Mouse (Mus musculus): ENCODE results near the gene Cdc37l1. TPM values are rescaled to one million over a fixed set of nuclear protein-coding genes. Genes with fewer than 3 reads are reported as not detected.

Cdc37l1 gene
- total and polyA plus RNA-seq, 3 experiments: 17.2 to 27.7 TPM; not detected in 1

DNA sequence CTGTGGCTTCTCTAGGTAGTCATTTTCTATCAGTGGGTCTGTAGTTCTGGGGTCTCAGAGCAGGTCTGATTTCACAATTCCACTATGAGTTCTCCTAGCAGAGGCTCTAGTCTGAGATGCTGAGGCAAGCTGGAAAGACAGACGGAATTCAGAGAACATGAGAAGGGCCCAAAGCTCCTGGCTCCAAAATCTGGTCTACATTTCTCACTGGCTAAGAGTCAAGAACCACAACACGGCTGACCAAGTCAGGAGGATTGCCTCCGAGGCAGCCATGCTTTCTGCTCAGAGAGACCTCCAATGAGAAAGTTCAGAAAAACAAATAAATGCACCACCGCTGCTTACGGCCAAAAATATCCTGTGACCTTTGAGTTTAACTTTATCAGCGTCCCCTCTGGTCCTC lies 64.4 kb downstream of the Cdc37l1 start:
- no peak for TF ChIP-seq USF2 (IDR thresholded peaks at IDR 0.05; ENCODE audit: borderline replicate concordance in 1 of 2, insufficient read depth in 1 of 2, low read depth in 1 of 2, low read length in 2 of 2)
- Histone ChIP-seq H3K4me1 (ENCODE audit: control insufficient read depth in 1 of 2, insufficient read depth in 2 of 2, low read length in 2 of 2) (peaks cover 0 to 7% of the 10 kb centered on the region in 2 experiments; a peak in 2 of 4 replicates), H3K4me3 (ENCODE audit: control insufficient read depth in 1 of 2, insufficient read depth in 1 of 2, low read depth in 2 of 2, low read length in 2 of 2) (no peak overlapping the region), H3K79me2 (ENCODE audit: control insufficient read depth, insufficient read depth, low read length, poor library complexity) (no peaks in the 10 kb centered on the region), H3K9ac (ENCODE audit: control insufficient read depth, low read depth, low read length, poor library complexity, severe bottlenecking) (no peak overlapping the region), H3K9me3 (replicated peaks; ENCODE audit: insufficient read depth, low read length) (no peaks in the 10 kb centered on the region), H3K27me3 (ENCODE audit: control insufficient read depth in 1 of 2, insufficient read depth in 2 of 2, low read length in 2 of 2) (no peaks in the 10 kb centered on the region), H3K36me3 (ENCODE audit: control insufficient read depth in 1 of 2, insufficient read depth in 2 of 2, low read length in 2 of 2) (peaks cover 0 to 5% of the 10 kb centered on the region in 2 experiments; a peak in 2 of 4 replicates), H3K27ac (ENCODE audit: control insufficient read depth, low read depth, low read length) (no peak overlapping the region)
- DNase-seq (ENCODE audit: low read depth, low spot score): no peak

DNA sequence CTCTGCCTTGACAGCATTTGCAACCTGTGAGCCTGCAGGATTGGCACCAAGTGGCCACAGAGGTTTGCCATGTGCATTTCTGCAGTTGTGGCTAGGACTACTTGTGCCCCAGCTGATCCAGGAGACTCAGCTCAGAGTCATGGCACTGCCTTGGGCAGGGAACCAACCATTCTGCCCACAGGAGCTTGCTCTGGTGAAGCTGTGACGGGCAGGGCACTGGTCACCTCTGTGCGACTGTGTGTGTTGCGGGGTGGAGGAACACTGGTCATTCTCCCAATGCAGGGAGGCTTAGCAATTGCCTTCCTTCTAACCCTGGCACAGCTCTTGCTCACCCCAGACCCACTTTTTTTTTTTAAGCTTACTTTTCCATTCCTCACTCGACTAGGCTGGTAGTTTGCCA lies 65.3 kb downstream of the Cdc37l1 start:
- no peak overlapping the region for H3K4me3 ChIP-seq (ENCODE audit: control insufficient read depth in 1 of 2, insufficient read depth in 1 of 2, low read depth in 2 of 2, low read length in 2 of 2)
- no peaks in the 10 kb centered on the region for H3K79me2 ChIP-seq (ENCODE audit: control insufficient read depth, insufficient read depth, low read length, poor library complexity)
- no peaks in the 10 kb centered on the region for H3K9me3 ChIP-seq (replicated peaks; ENCODE audit: insufficient read depth, low read length)
- no peak overlapping the region for H3K9ac ChIP-seq (ENCODE audit: control insufficient read depth, low read depth, low read length, poor library complexity, severe bottlenecking)
- no peaks in the 10 kb centered on the region for H3K27me3 ChIP-seq (ENCODE audit: control insufficient read depth in 1 of 2, insufficient read depth in 2 of 2, low read length in 2 of 2)
- TF ChIP-seq GABPA (IDR thresholded peaks at IDR 0.05; ENCODE audit: low read depth, low read length) (no peak), ZKSCAN1 (IDR thresholded peaks at IDR 0.05; ENCODE audit: low read depth, low read length) (no peak), BHLHE40 (IDR thresholded peaks at IDR 0.05; ENCODE audit: borderline replicate concordance, low read depth, low read length) (no peak), NELFE (IDR thresholded peaks at IDR 0.05; ENCODE audit: low read depth, low read length) (no peak), GATA1 (IDR thresholded peaks at IDR 0.05; ENCODE audit: low read depth, low read length) (no peak), EP300 (IDR thresholded peaks at IDR 0.05; ENCODE audit: low read depth in 1 of 2, low read length in 2 of 2) (no peak), RAD21 (IDR thresholded peaks at IDR 0.05; ENCODE audit: low read depth, low read length) (no peak), ELF1 (IDR thresholded peaks at IDR 0.05; ENCODE audit: low read depth, low read length) (no peak), ZC3H11A (IDR thresholded peaks at IDR 0.05; ENCODE audit: low read depth, low read length) (no peak), MAX (IDR thresholded peaks at IDR 0.05; ENCODE audit: low read length) (no peak), HCFC1 (IDR thresholded peaks at IDR 0.05; ENCODE audit: low read depth, low read length) (no peak), SMC3 (IDR thresholded peaks at IDR 0.05; ENCODE audit: low read depth, low read length) (no peak), ETS1 (IDR thresholded peaks at IDR 0.05; ENCODE audit: low read depth, low read length) (no peak), USF1 (IDR thresholded peaks at IDR 0.05; ENCODE audit: low read depth, low read length) (no peak), UBTF (IDR thresholded peaks at IDR 0.05; ENCODE audit: borderline replicate concordance, insufficient read depth, low read depth, low read length) (no peak), SIN3A (IDR thresholded peaks at IDR 0.05; ENCODE audit: low read length) (no peak), MEF2A (IDR thresholded peaks at IDR 0.05; ENCODE audit: extremely low read depth, insufficient replicate concordance, low read depth, low read length, poor library complexity, severe bottlenecking) (no peak), ZMIZ1 (IDR thresholded peaks at IDR 0.05; ENCODE audit: low read depth, low read length) (no peak), CHD1 (IDR thresholded peaks at IDR 0.05; ENCODE audit: low read depth, low read length) (no peak)
- H3K36me3 ChIP-seq (ENCODE audit: control insufficient read depth in 1 of 2, insufficient read depth in 2 of 2, low read length in 2 of 2): peaks cover 0 to 5% of the 10 kb centered on the region in 2 experiments; a peak in 2 of 4 replicates
- DNase-seq (ENCODE audit: low read depth, low spot score): no peak
- peaks cover 0 to 7% of the 10 kb centered on the region in 2 experiments; a peak in 2 of 4 replicates for H3K4me1 ChIP-seq (ENCODE audit: control insufficient read depth in 1 of 2, insufficient read depth in 2 of 2, low read length in 2 of 2)
- H3K27ac ChIP-seq (ENCODE audit: control insufficient read depth, low read depth, low read length): no peak overlapping the region
